Mouse (Mus musculus) C2C12 (cell line): ENCODE data around the gene Gdpgp1.

Experiments used
- CTCF ChIP-seq: IDR thresholded peaks from one replicate; pipeline ENCODE4 v1.5.1; 2011; ENCODE audit not compliant: control insufficient read depth, insufficient read depth, insufficient read length
- FOSL1 ChIP-seq: IDR thresholded peaks from one replicate; pipeline ENCODE4 v1.8.0; 2011; ENCODE audit warnings: mild to moderate bottlenecking, low read length; ENCODE audit not compliant: poor library complexity, insufficient read depth, severe bottlenecking
- MYOG ChIP-seq: IDR thresholded peaks from one replicate; pipeline ENCODE4 v1.6.1; 2011; ENCODE audit not compliant: control insufficient read depth, insufficient read length; ENCODE audit errors: extremely low read depth
- USF1 ChIP-seq: IDR thresholded peaks from one replicate; pipeline ENCODE4 v1.6.1; 2011; ENCODE audit warnings: low read depth, mild to moderate bottlenecking, control low read depth, moderate library complexity

- TF ChIP-seq CTCF (no peak), USF1 (no peak), FOSL1 (no peak), MYOG (no peak)
Observed at GRCm38 (mm10) chr7:80187501-80187900, 45.2 kb upstream of the Gdpgp1 start.
